Mouse (Mus musculus) liver, adult 10 weeks (tissue): ENCODE measurements around the gene Sostdc1. TPM values are rescaled to one million over a fixed set of nuclear protein-coding genes. Genes with fewer than 3 reads are reported as not detected.

ENCODE experiments used
- polyA plus RNA-seq: library from polyadenylated mRNA; stranded (reverse); fragments of 350-450 nt; fragmentation: Illumina TruSeq; extraction: RNeasy Lipid Tissue Mini Kit (QIAGEN cat#74804); gene quantifications from one replicate; pipeline ENCODE4 v1.2.3, GENCODE M21; 2014; ENCODE audit warnings: low read depth, low replicate concordance

The Sostdc1 gene
- not detected for polyA plus RNA-seq

DNA sequence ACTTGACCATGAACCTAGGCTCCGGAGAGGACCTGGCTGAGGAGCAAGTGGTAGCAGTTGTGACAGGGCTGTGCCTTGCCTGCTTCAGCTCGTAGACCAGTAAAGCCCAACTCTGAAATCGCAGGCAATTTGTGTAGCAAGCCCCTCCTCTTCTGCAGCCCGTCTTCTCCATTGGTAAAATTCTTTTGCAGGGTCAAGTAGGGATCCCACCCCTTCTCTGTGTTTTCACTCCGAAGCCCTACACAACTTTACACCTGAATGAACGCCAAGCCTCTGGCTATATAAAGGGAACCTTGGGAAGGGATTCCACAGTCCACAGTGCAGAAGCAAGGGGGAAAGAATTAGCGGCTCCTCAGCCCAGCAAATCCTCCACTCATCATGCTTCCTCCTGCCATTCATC is at the start of gene Sostdc1:
Sostdc1 (plus strand) TSS at position 224 of the 400 bp plus-strand sequence.

Other genes starting within 250 kb of the Sostdc1 start
- 9.6 TPM for gene Ankmy2, start 157.0 kb upstream of the Sostdc1 start, polyA plus RNA-seq
- 7.5 TPM for gene Bzw2, start 156.1 kb upstream of the Sostdc1 start, polyA plus RNA-seq
- gene Lrrc72, start 60.7 kb upstream of the Sostdc1 start, polyA plus RNA-seq, result not detected
- 5.2 TPM for gene Ispd, start 67.3 kb downstream of the Sostdc1 start, polyA plus RNA-seq
- not detected for gene D630036H23Rik, start 68.0 kb downstream of the Sostdc1 start, polyA plus RNA-seq